Mouse (Mus musculus): ENCODE results near the gene Xlr4a. TPM values are rescaled to one million over a fixed set of nuclear protein-coding genes. Genes with fewer than 3 reads are reported as not detected.
"Not testable (repeated sequence)": the region's sequence is repeated elsewhere in the genome, so short reads cannot be mapped to it uniquely, and the experiment has no call there.

Gene Xlr4a
- total RNA-seq (2014; fragmentation: Nextera tagmentation) (not detected in 2 replicates), total RNA-seq (2017) (not detected in 2 replicates), polyA plus RNA-seq (2012) (not detected in 2 replicates)

GRCm38 (mm10) chrX:73082267-73083055 lies at the start of gene Xlr4a:
Gene Xlr4a (minus strand): TSS chrX:73082478.
- not testable (repeated sequence) for ATAC-seq (ENCODE audit: extremely low read depth, insufficient number of reproducible peaks, low FRiP score, poor library complexity, severe bottlenecking); H3K4me1 ChIP-seq (ENCODE audit: insufficient read depth, low read depth, low read length); H3K27me3 ChIP-seq (ENCODE audit: insufficient read depth, low read length); H3K4me3 ChIP-seq (ENCODE audit: low read depth, low read length); H3K36me3 ChIP-seq (replicated peaks); DNase-seq (ENCODE audit: low spot score); H3K9me3 ChIP-seq (replicated peaks)

GRCm38 (mm10) chrX:73122859-73123829 lies 40.9 kb upstream of the Xlr4a start:
- not testable (repeated sequence) for ATAC-seq (ENCODE audit: extremely low read depth, insufficient number of reproducible peaks, low FRiP score, poor library complexity, severe bottlenecking); H3K9me3 ChIP-seq (replicated peaks); H3K4me3 ChIP-seq (ENCODE audit: low read depth, low read length); H3K27me3 ChIP-seq (ENCODE audit: insufficient read depth, low read length); H3K36me3 ChIP-seq (replicated peaks); DNase-seq (ENCODE audit: low spot score); H3K4me1 ChIP-seq (ENCODE audit: insufficient read depth, low read depth, low read length)

- not testable (repeated sequence) for H3K27me3 ChIP-seq (ENCODE audit: insufficient read depth, low read length); H3K4me3 ChIP-seq (ENCODE audit: low read depth, low read length); H3K9me3 ChIP-seq (replicated peaks); DNase-seq (ENCODE audit: low spot score); H3K4me1 ChIP-seq (ENCODE audit: insufficient read depth, low read depth, low read length); H3K36me3 ChIP-seq (replicated peaks); ATAC-seq (ENCODE audit: extremely low read depth, insufficient number of reproducible peaks, low FRiP score, poor library complexity, severe bottlenecking)
These were observed 34.5 kb upstream of the Xlr4a start, which contains the start of gene Gm14685 for GRCm38 (mm10) chrX:73116747-73117146. Gene Gm14685 (plus strand): TSS chrX:73117047.

- H3K4me1 ChIP-seq (ENCODE audit: insufficient read depth, low read depth, low read length); H3K36me3 ChIP-seq (replicated peaks); DNase-seq (ENCODE audit: low spot score); H3K4me3 ChIP-seq (ENCODE audit: low read depth, low read length); ATAC-seq (ENCODE audit: extremely low read depth, insufficient number of reproducible peaks, low FRiP score, poor library complexity, severe bottlenecking); H3K27me3 ChIP-seq (ENCODE audit: insufficient read depth, low read length); H3K9me3 ChIP-seq (replicated peaks): not testable (repeated sequence)
These were observed 14.7 kb upstream of the Xlr4a start, which contains the start of gene Xlr3a for GRCm38 (mm10) chrX:73096941-73097508. Gene Xlr3a (minus strand): TSS chrX:73097095.

GRCm38 (mm10) chrX:73066765-73067312 lies 15.4 kb downstream of the Xlr4a start:
- H3K4me1 ChIP-seq (ENCODE audit: insufficient read depth, low read depth, low read length); ATAC-seq (ENCODE audit: extremely low read depth, insufficient number of reproducible peaks, low FRiP score, poor library complexity, severe bottlenecking); H3K36me3 ChIP-seq (replicated peaks); H3K9me3 ChIP-seq (replicated peaks); H3K4me3 ChIP-seq (ENCODE audit: low read depth, low read length); DNase-seq (ENCODE audit: low spot score); H3K27me3 ChIP-seq (ENCODE audit: insufficient read depth, low read length): not testable (repeated sequence)

- H3K27me3 ChIP-seq (ENCODE audit: insufficient read depth, low read length), result no peaks in the 10 kb centered on the region
- no peaks in the 10 kb centered on the region for H3K4me1 ChIP-seq (ENCODE audit: insufficient read depth, low read depth, low read length)
- H3K4me3 ChIP-seq (ENCODE audit: low read depth, low read length), result no peak within 1 kb of the TSS
- H3K36me3 ChIP-seq (replicated peaks), result no peaks in the 10 kb centered on the region
- no peaks in the 10 kb centered on the region for H3K9me3 ChIP-seq (replicated peaks)
- no peak for DNase-seq (ENCODE audit: low spot score)
- ATAC-seq (ENCODE audit: extremely low read depth, insufficient number of reproducible peaks, low FRiP score, poor library complexity, severe bottlenecking), result no peak
- no peak for TF ChIP-seq GATA2 (IDR thresholded peaks at IDR 0.05; ENCODE audit: borderline replicate concordance, low read depth, low read length)
- TF ChIP-seq GATA1 (IDR thresholded peaks at IDR 0.05; ENCODE audit: borderline replicate concordance, low read length), result no peak
- no peak for TF ChIP-seq POLR2AphosphoS5 (IDR thresholded peaks at IDR 0.05; ENCODE audit: insufficient replicate concordance, low read depth, low read length)
- no peak for TF ChIP-seq TAL1 (conservative IDR thresholded peaks at IDR 0.05; ENCODE audit: low read depth, low read length)
- no peak for TF ChIP-seq CTCF (IDR thresholded peaks at IDR 0.05; ENCODE audit: low read depth, low read length)
These were observed 17.9 kb downstream of the Xlr4a start, which contains the start of gene Pnma3 for GRCm38 (mm10) chrX:73064415-73064793. Gene Pnma3 (plus strand): TSS chrX:73064787.

Data from G1E (cell line).